Mouse (Mus musculus) CH12.LX (cell line): ENCODE data around the gene Psmd8.
"Not testable (repeated sequence)": the region's sequence is repeated elsewhere in the genome, so short reads cannot be mapped to it uniquely, and the experiment has no call there.

Experiments
- BHLHE40 ChIP-seq: IDR thresholded peaks from 2 replicates; pipeline ENCODE4 v1.6.1; 2011; ENCODE audit warnings: mild to moderate bottlenecking, low read depth, low read length, improper control_type of control experiment
- CTCF ChIP-seq, 2 experiments: IDR thresholded peaks in 1 of 2; conservative IDR thresholded peaks in 1 of 2; 2 replicates each; pipeline ENCODE4 v1.5.1; 2011 to 2012; ENCODE audit warnings: low read depth in 2 of 2, low read length in 2 of 2, improper control_type of control experiment in 1 of 2, inconsistent platforms in 1 of 2, mild to moderate bottlenecking in 1 of 2, moderate library complexity in 1 of 2
- GABPA ChIP-seq: IDR thresholded peaks from 2 replicates; pipeline ENCODE4 v1.6.1; 2012; ENCODE audit warnings: low read depth, low read length, improper control_type of control experiment, inconsistent platforms; ENCODE audit not compliant: insufficient replicate concordance
- KAT2A ChIP-seq: IDR thresholded peaks from 2 replicates; pipeline ENCODE4 v1.6.1; 2012; ENCODE audit warnings: low read length, improper control_type of control experiment, inconsistent platforms; ENCODE audit not compliant: insufficient replicate concordance
- POLR2A ChIP-seq: IDR thresholded peaks from 2 replicates; pipeline ENCODE4 v1.6.1; 2011; ENCODE audit warnings: low read depth, mild to moderate bottlenecking, improper control_type of control experiment, low read length
- ZMIZ1 ChIP-seq: IDR thresholded peaks from 2 replicates; pipeline ENCODE4 v1.6.1; 2012; ENCODE audit warnings: low read depth, mild to moderate bottlenecking, inconsistent platforms, low read length, improper control_type of control experiment

- TF ChIP-seq KAT2A; BHLHE40; POLR2A; CTCF (conservative IDR thresholded peaks at IDR 0.05 in 1 of 2, IDR thresholded peaks at IDR 0.05 in 1 of 2; ENCODE audit: low read depth in 2 of 2, low read length in 2 of 2); GABPA; ZMIZ1: not testable (repeated sequence)
Observed at GRCm38 (mm10) chr7:29139237-29139636, 41.3 kb downstream of the Psmd8 start.
